In genomic region chr4:134468578-134469266, GRCm38 (mm10) we compare ENCODE assay signal across 7 mouse cellular contexts. TPM values are rescaled to one million over a fixed set of nuclear protein-coding genes. Genes with fewer than 3 reads are reported as not detected.
DNase-seq lines count a peak whose midpoint lies in the region; ATAC-seq lines count a peak whose summit lies in the region.

No protein-coding gene starts in this region.

- peaks cover 39% of the 10 kb centered on the region for H3K4me1 ChIP-seq in embryonic facial prominence, embryonic 10.5 days
- H3K4me1 ChIP-seq in limb, embryonic 11.5 days (ENCODE audit: control insufficient read depth, insufficient read depth, low read length): peaks cover 3% of the 10 kb centered on the region; the same call in 1 of the 2 replicates
- H3K4me1 ChIP-seq in midbrain, embryonic 14.5 days (ENCODE audit: control insufficient read depth, insufficient read depth, low read length): peaks cover 49% of the 10 kb centered on the region

- ATAC-seq in limb, embryonic 11.5 days (ENCODE audit: insufficient number of reproducible peaks, low FRiP score, low TSS enrichment, low read depth): peak; percentile 83
- peak; percentile 87 for ATAC-seq in midbrain, embryonic 14.5 days (ENCODE audit: low FRiP score, low TSS enrichment)

- H3K36me3 ChIP-seq in embryonic facial prominence, embryonic 10.5 days (replicated peaks): peaks cover 31% of the 10 kb centered on the region
- H3K36me3 ChIP-seq in limb, embryonic 11.5 days (ENCODE audit: control insufficient read depth, insufficient read depth, low read length): peaks cover 15% of the 10 kb centered on the region
- peaks cover 27% of the 10 kb centered on the region for H3K36me3 ChIP-seq in midbrain, embryonic 14.5 days (ENCODE audit: control insufficient read depth, insufficient read depth, low read length)

- peak overlapping the region; percentile 99 for H3K27ac ChIP-seq in embryonic facial prominence, embryonic 10.5 days (replicated peaks)
- peak overlapping the region; percentile 88 for H3K27ac ChIP-seq in limb, embryonic 11.5 days (replicated peaks; ENCODE audit: low read depth, low read length)
- peak overlapping the region; percentile 94 for H3K27ac ChIP-seq in midbrain, embryonic 14.5 days (replicated peaks; ENCODE audit: low read depth, low read length)

- peak overlapping the region; percentile 86 for H3K4me2 ChIP-seq in limb, embryonic 11.5 days (ENCODE audit: low read depth, severe bottlenecking)
- H3K4me2 ChIP-seq in midbrain, embryonic 14.5 days (ENCODE audit: low read length): peak overlapping the region; percentile 88

- H3K4me3 ChIP-seq in embryonic facial prominence, embryonic 10.5 days: peak overlapping the region; percentile 99
- H3K4me3 ChIP-seq in limb, embryonic 11.5 days (ENCODE audit: low read depth, low read length): peak overlapping the region; percentile 91
- H3K4me3 ChIP-seq in midbrain, embryonic 14.5 days (replicated peaks; ENCODE audit: low read depth, low read length): peak overlapping the region; percentile 72

- peak overlapping the region; percentile 96 for H3K9ac ChIP-seq in limb, embryonic 11.5 days (ENCODE audit: low read length)
- peak overlapping the region; percentile 91 for H3K9ac ChIP-seq in midbrain, embryonic 14.5 days (replicated peaks; ENCODE audit: low read length)

- DNase-seq in adrenal gland, postnatal 10 days: peak; percentile 98
- peak; percentile 97 for DNase-seq in embryonic facial prominence, embryonic 10.5 days (ENCODE audit: low spot score)
- peak; percentile 99 for DNase-seq in heart, adult 11 months
- DNase-seq in kidney, adult 18-20 months: peak; percentile 93
- DNase-seq in limb, embryonic 11.5 days (ENCODE audit: low spot score): peak; percentile 96
- DNase-seq in midbrain, embryonic 14.5 days: peak; percentile 98
- peak; percentile 94 to 97 for DNase-seq in spleen, adult 18-20 months

- H3K27me3 ChIP-seq in embryonic facial prominence, embryonic 10.5 days (replicated peaks; ENCODE audit: low read depth, poor library complexity, severe bottlenecking): peaks cover 23% of the 10 kb centered on the region
- no peaks in the 10 kb centered on the region for H3K27me3 ChIP-seq in limb, embryonic 11.5 days (ENCODE audit: control insufficient read depth, insufficient read depth, low read length)
- H3K27me3 ChIP-seq in midbrain, embryonic 14.5 days (ENCODE audit: control insufficient read depth, insufficient read depth, low read length): no peaks in the 10 kb centered on the region

- under 1% methylated on average over 68 of the region's 68 CpGs for WGBS in embryonic facial prominence, embryonic 10.5 days
- under 1% methylated on average over 68 of the region's 68 CpGs for WGBS in limb, embryonic 11.5 days
- WGBS in midbrain, embryonic 14.5 days: under 1% methylated on average over 66 of the region's 68 CpGs

- H3K9me3 ChIP-seq in embryonic facial prominence, embryonic 10.5 days: no peaks in the 10 kb centered on the region
- H3K9me3 ChIP-seq in limb, embryonic 11.5 days (ENCODE audit: control insufficient read depth, low read length): no peaks in the 10 kb centered on the region
- H3K9me3 ChIP-seq in midbrain, embryonic 14.5 days (ENCODE audit: control insufficient read depth, low read length): no peaks in the 10 kb centered on the region

RNA-seq across cellular contexts. Expression of gene Stmn1, which starts 0.6 kb away (rescaled TPM):
- total RNA-seq in adrenal gland, postnatal 10 days (2021): 100 to 1,000 TPM; 140 to 156 TPM
- 2,394 and 2,556 TPM in 2 replicates for polyA plus RNA-seq in embryonic facial prominence, embryonic 10.5 days (2016; fragmentation: Nextera tagmentation; extraction: Ambion mirVana)
- 2,250 and 2,263 TPM in 2 replicates for polyA plus RNA-seq in limb, embryonic 11.5 days (2014; fragmentation: Nextera tagmentation; extraction: Ambion mirVana)
- 6,974 and 7,359 TPM in 2 replicates for polyA plus RNA-seq in midbrain, embryonic 14.5 days (2014; fragmentation: Nextera tagmentation; extraction: Ambion mirVana)

RNA-seq across cellular contexts. Expression of gene Paqr7, which starts 27.8 kb away (rescaled TPM):
- total RNA-seq in adrenal gland, postnatal 10 days (2021): 10 to 100 TPM; 23.5 to 28.6 TPM
- polyA plus RNA-seq in embryonic facial prominence, embryonic 10.5 days (2016; fragmentation: Nextera tagmentation; extraction: Ambion mirVana): 1.2 and 2.1 TPM in 2 replicates
- polyA plus RNA-seq in limb, embryonic 11.5 days (2014; fragmentation: Nextera tagmentation; extraction: Ambion mirVana): 0.65 and 0.88 TPM in 2 replicates
- polyA plus RNA-seq in midbrain, embryonic 14.5 days (2014; fragmentation: Nextera tagmentation; extraction: Ambion mirVana): 6.6 and 14.3 TPM in 2 replicates

RNA-seq across cellular contexts. Expression of gene Aunip, which starts 42.1 kb away (rescaled TPM):
- total RNA-seq in adrenal gland, postnatal 10 days (2021): 1 to 10 TPM; 2.4 to 3.1 TPM
- 28.2 and 28.6 TPM in 2 replicates for polyA plus RNA-seq in embryonic facial prominence, embryonic 10.5 days (2016; fragmentation: Nextera tagmentation; extraction: Ambion mirVana)
- 8.9 and 10.0 TPM in 2 replicates for polyA plus RNA-seq in limb, embryonic 11.5 days (2014; fragmentation: Nextera tagmentation; extraction: Ambion mirVana)
- polyA plus RNA-seq in midbrain, embryonic 14.5 days (2014; fragmentation: Nextera tagmentation; extraction: Ambion mirVana): 0.78 and 1.6 TPM in 2 replicates

Comparison
In these comparisons a context has a peak if more than half of its experiments do, and no peak if none do; other contexts are left out.
1. Peak in every context shown above with its lines: DNase-seq, ATAC-seq, H3K4me3 ChIP-seq and H3K27ac ChIP-seq.